Mouse (Mus musculus) midbrain, embryonic 13.5 days (tissue): Measurements from ENCODE around the gene Pde4d. TPM values are rescaled to one million over a fixed set of nuclear protein-coding genes. Genes with fewer than 3 reads are reported as not detected.

Experiments
- ATAC-seq: fragments of 200-750 bp; cut with Nextera tagmentation; 2 replicates; pipeline ENCODE4 v1.8.0; 2017; ENCODE audit warnings: mild to moderate bottlenecking, moderate TSS enrichment, moderate library complexity
- H3K27ac ChIP-seq: fragments of 300-500 bp; sonication (generic); 2 replicates; pipeline ENCODE4 v1.5.1; 2015; ENCODE audit warnings: inconsistent platforms, mild to moderate bottlenecking, moderate library complexity
- H3K27me3 ChIP-seq: fragments of 300-500 bp; sonication (generic); 2 replicates; pipeline ENCODE4 v1.6.1; 2015; ENCODE audit warnings: mild to moderate bottlenecking, inconsistent platforms
- H3K36me3 ChIP-seq: fragments of 300-500 bp; sonication (generic); 2 replicates; pipeline ENCODE4 v1.6.1; 2015; ENCODE audit warnings: mild to moderate bottlenecking, inconsistent platforms
- H3K4me1 ChIP-seq: fragments of 300-500 bp; sonication (generic); replicated peaks from 2 replicates; pipeline ENCODE4 v1.6.1; 2015; ENCODE audit warnings: inconsistent platforms
- H3K4me2 ChIP-seq: fragments of 300-500 bp; sonication (generic); replicated peaks from 2 replicates; pipeline ENCODE4 v1.6.1; 2015; ENCODE audit warnings: moderate library complexity, mild to moderate bottlenecking, inconsistent platforms
- H3K4me3 ChIP-seq: fragments of 300-500 bp; sonication (generic); replicated peaks from 2 replicates; pipeline ENCODE4 v1.5.1; 2015; ENCODE audit warnings: mild to moderate bottlenecking, inconsistent platforms
- H3K9ac ChIP-seq: fragments of 300-500 bp; sonication (generic); replicated peaks from 2 replicates; pipeline ENCODE4 v1.6.1; 2015; ENCODE audit warnings: mild to moderate bottlenecking, inconsistent platforms
- H3K9me3 ChIP-seq: fragments of 300-500 bp; sonication (generic); 2 replicates; pipeline ENCODE4 v1.6.1; 2016; ENCODE audit warnings: mild to moderate bottlenecking, inconsistent platforms
- WGBS: fragments of 180-500 bp; shearing (Covaris S2); methylation state at CpG from one replicate; pipeline ENCODE4 v1.1.7; 2015; 5-methylcytosine and 5-hydroxymethylcytosine counted together
- polyA plus RNA-seq: library from polyadenylated mRNA; unstranded; fragments of >200 nt; fragmentation: Nextera tagmentation; extraction: Ambion mirVana; gene quantifications from 2 replicates; pipeline ENCODE4 v1.2.1, GENCODE M21; 2015

Gene Pde4d
- polyA plus RNA-seq, 1 experiment from 2014 or later: 19.7 TPM

- Histone ChIP-seq H3K4me1 (no peaks in the 10 kb centered on the region), H3K9me3 (no peaks in the 10 kb centered on the region), H3K27me3 (no peaks in the 10 kb centered on the region), H3K4me3 (no peak overlapping the region), H3K9ac (no peak overlapping the region), H3K36me3 (no peaks in the 10 kb centered on the region), H3K27ac (no peak overlapping the region), H3K4me2 (no peak overlapping the region)
- ATAC-seq: no peak
- WGBS: 67% methylated on average over 4 of the region's 4 CpGs
These were observed 1150.0 kb downstream of the Pde4d start for GRCm38 (mm10) chr13:109599711-109600110.

GRCm38 (mm10) chr13:109604017-109604416, 1154.3 kb downstream of the Pde4d start:
- Histone ChIP-seq H3K36me3 (no peaks in the 10 kb centered on the region), H3K4me1 (no peaks in the 10 kb centered on the region), H3K4me3 (no peak overlapping the region), H3K4me2 (no peak overlapping the region), H3K27me3 (no peaks in the 10 kb centered on the region), H3K9me3 (no peaks in the 10 kb centered on the region), H3K27ac (no peak overlapping the region), H3K9ac (no peak overlapping the region)
- 92% methylated on average over 2 of the region's 2 CpGs for WGBS
- no peak for ATAC-seq

- Histone ChIP-seq H3K36me3 (no peaks in the 10 kb centered on the region), H3K4me3 (no peak overlapping the region), H3K9me3 (no peaks in the 10 kb centered on the region), H3K4me1 (no peaks in the 10 kb centered on the region), H3K27me3 (no peaks in the 10 kb centered on the region), H3K4me2 (no peak overlapping the region), H3K27ac (no peak overlapping the region), H3K9ac (no peak overlapping the region)
- no peak for ATAC-seq
- WGBS: 77% methylated on average over 1 of the region's 1 CpGs
These were observed 1155.4 kb downstream of the Pde4d start for GRCm38 (mm10) chr13:109605140-109605539.

- Histone ChIP-seq H3K4me3 (no peak overlapping the region), H3K9ac (no peak overlapping the region), H3K4me1 (no peaks in the 10 kb centered on the region), H3K9me3 (no peaks in the 10 kb centered on the region), H3K36me3 (no peaks in the 10 kb centered on the region), H3K4me2 (no peak overlapping the region), H3K27ac (no peak overlapping the region), H3K27me3 (no peaks in the 10 kb centered on the region)
- WGBS: 82% methylated on average over 9 of the region's 9 CpGs
- ATAC-seq: peak; percentile 63; the same call in 1 of the 2 replicates
These were observed 1159.5 kb downstream of the Pde4d start for GRCm38 (mm10) chr13:109609106-109609804.

- no peak overlapping the region for H3K27ac ChIP-seq
- 20% methylated on average over 3 of the region's 3 CpGs for WGBS
- H3K9ac ChIP-seq: no peak overlapping the region
- H3K36me3 ChIP-seq: no peaks in the 10 kb centered on the region
- H3K4me2 ChIP-seq: no peak overlapping the region
- H3K27me3 ChIP-seq: no peaks in the 10 kb centered on the region
- no peak overlapping the region for H3K4me3 ChIP-seq
- no peaks in the 10 kb centered on the region for H3K4me1 ChIP-seq
- peak; percentile 75 for ATAC-seq
- H3K9me3 ChIP-seq: no peaks in the 10 kb centered on the region
These were observed 1160.0 kb downstream of the Pde4d start for GRCm38 (mm10) chr13:109609805-109610187.

- Histone ChIP-seq H3K4me1 (peaks cover 2% of the 10 kb centered on the region; the same call in 1 of the 2 replicates), H3K4me3 (no peak overlapping the region), H3K36me3 (no peaks in the 10 kb centered on the region), H3K27me3 (no peaks in the 10 kb centered on the region), H3K27ac (no peak overlapping the region), H3K9me3 (no peaks in the 10 kb centered on the region), H3K9ac (no peak overlapping the region), H3K4me2 (no peak overlapping the region)
- no peak for ATAC-seq
- 91% methylated on average over 2 of the region's 2 CpGs for WGBS
These were observed 1161.0 kb downstream of the Pde4d start for GRCm38 (mm10) chr13:109610772-109611171.

- H3K9ac ChIP-seq: no peak overlapping the region
- H3K27me3 ChIP-seq: no peaks in the 10 kb centered on the region
- WGBS: 68% methylated on average over 8 of the region's 8 CpGs
- H3K36me3 ChIP-seq: no peaks in the 10 kb centered on the region
- no peak overlapping the region for H3K4me3 ChIP-seq
- H3K27ac ChIP-seq: no peak overlapping the region
- H3K4me2 ChIP-seq: no peak overlapping the region
- peaks cover 6% of the 10 kb centered on the region; the same call in 1 of the 2 replicates for H3K4me1 ChIP-seq
- no peak for ATAC-seq
- no peaks in the 10 kb centered on the region for H3K9me3 ChIP-seq
These were observed 1165.6 kb downstream of the Pde4d start for GRCm38 (mm10) chr13:109615213-109615784.

- no peaks in the 10 kb centered on the region for H3K27me3 ChIP-seq
- H3K27ac ChIP-seq: no peak overlapping the region
- H3K4me1 ChIP-seq: peaks cover 6% of the 10 kb centered on the region; the same call in 1 of the 2 replicates
- WGBS: 13% methylated on average over 7 of the region's 7 CpGs
- no peaks in the 10 kb centered on the region for H3K36me3 ChIP-seq
- H3K9ac ChIP-seq: no peak overlapping the region
- H3K4me3 ChIP-seq: no peak overlapping the region
- H3K4me2 ChIP-seq: no peak overlapping the region
- no peaks in the 10 kb centered on the region for H3K9me3 ChIP-seq
- no peak for ATAC-seq
These were observed 1166.1 kb downstream of the Pde4d start for GRCm38 (mm10) chr13:109615785-109616281.

GRCm38 (mm10) chr13:109619158-109619657, 1169.5 kb downstream of the Pde4d start:
- peaks cover 6% of the 10 kb centered on the region; the same call in 1 of the 2 replicates for H3K4me1 ChIP-seq
- H3K27me3 ChIP-seq: no peaks in the 10 kb centered on the region
- ATAC-seq: no peak
- 82% methylated on average over 2 of the region's 2 CpGs for WGBS
- H3K9ac ChIP-seq: no peak overlapping the region
- no peak overlapping the region for H3K4me3 ChIP-seq
- H3K36me3 ChIP-seq: no peaks in the 10 kb centered on the region
- no peak overlapping the region for H3K27ac ChIP-seq
- no peak overlapping the region for H3K4me2 ChIP-seq
- no peaks in the 10 kb centered on the region for H3K9me3 ChIP-seq

- WGBS: 67% methylated on average over 5 of the region's 5 CpGs
- no peak for ATAC-seq
These were observed 1172.5 kb downstream of the Pde4d start for GRCm38 (mm10) chr13:109622207-109622606.

GRCm38 (mm10) chr13:109623201-109623600, 1173.5 kb downstream of the Pde4d start:
- no peaks in the 10 kb centered on the region for H3K27me3 ChIP-seq
- no peak overlapping the region for H3K9ac ChIP-seq
- WGBS: 81% methylated on average over 2 of the region's 2 CpGs
- no peak overlapping the region for H3K4me2 ChIP-seq
- no peak overlapping the region for H3K4me3 ChIP-seq
- H3K4me1 ChIP-seq: 0 out of 2 replicates have a peak, but pooled peaks cover 3% of the 10 kb centered on the region
- no peaks in the 10 kb centered on the region for H3K36me3 ChIP-seq
- H3K9me3 ChIP-seq: no peaks in the 10 kb centered on the region
- no peak for ATAC-seq
- H3K27ac ChIP-seq: no peak overlapping the region

More at GRCm38 (mm10) chr13:109622207-109622606, 1172.5 kb downstream of the Pde4d start:
- no peaks in the 10 kb centered on the region for H3K36me3 ChIP-seq
- H3K27ac ChIP-seq: no peak overlapping the region
- no peak overlapping the region for H3K9ac ChIP-seq
- no peak overlapping the region for H3K4me2 ChIP-seq
- H3K27me3 ChIP-seq: no peaks in the 10 kb centered on the region
- no peaks in the 10 kb centered on the region for H3K4me1 ChIP-seq
- H3K4me3 ChIP-seq: no peak overlapping the region
- no peaks in the 10 kb centered on the region for H3K9me3 ChIP-seq

- no peak overlapping the region for H3K9ac ChIP-seq
- 95% methylated on average over 11 of the region's 11 CpGs for WGBS
- no peak overlapping the region for H3K27ac ChIP-seq
- H3K27me3 ChIP-seq: no peaks in the 10 kb centered on the region
- no peaks in the 10 kb centered on the region for H3K9me3 ChIP-seq
- no peak overlapping the region for H3K4me2 ChIP-seq
- H3K4me1 ChIP-seq: 0 out of 2 replicates have a peak, but pooled peaks cover 3% of the 10 kb centered on the region
- H3K4me3 ChIP-seq: no peak overlapping the region
- H3K36me3 ChIP-seq: no peaks in the 10 kb centered on the region
- no peak for ATAC-seq
These were observed 1175.1 kb downstream of the Pde4d start for GRCm38 (mm10) chr13:109624772-109625349.
